Mouse (Mus musculus): ENCODE data around the gene Tuba1c.
"Not testable (repeated sequence)": the region's sequence is repeated elsewhere in the genome, so short reads cannot be mapped to it uniquely, and the experiment has no call there.

Gene Tuba1c

GRCm38 (mm10) chr15:99030585-99031387 is 1.1 kb downstream of the Tuba1c start:
- no peak for DNase-seq (ENCODE audit: low spot score in 2 of 2)

DNA sequence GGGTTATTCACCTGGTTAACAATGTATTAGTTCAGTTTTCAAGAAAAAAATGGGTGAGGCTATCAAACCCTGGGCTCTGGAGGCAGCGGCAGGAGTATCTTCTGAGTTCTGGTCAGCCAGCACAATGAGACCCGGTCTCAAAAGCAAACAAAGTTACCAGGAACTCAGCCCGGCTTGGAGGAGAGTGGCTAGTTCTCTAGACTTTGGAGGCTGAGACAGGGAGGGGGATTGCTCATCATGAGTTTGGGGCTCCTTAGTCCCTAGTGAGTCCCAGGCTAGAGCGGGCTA is 1.6 kb downstream of the Tuba1c start:
- no peak for DNase-seq (ENCODE audit: low spot score in 2 of 2)

- no peak for DNase-seq (ENCODE audit: low spot score in 2 of 2)
Measured at GRCm38 (mm10) chr15:99032041-99032725, 2.5 kb downstream of the Tuba1c start.

DNA sequence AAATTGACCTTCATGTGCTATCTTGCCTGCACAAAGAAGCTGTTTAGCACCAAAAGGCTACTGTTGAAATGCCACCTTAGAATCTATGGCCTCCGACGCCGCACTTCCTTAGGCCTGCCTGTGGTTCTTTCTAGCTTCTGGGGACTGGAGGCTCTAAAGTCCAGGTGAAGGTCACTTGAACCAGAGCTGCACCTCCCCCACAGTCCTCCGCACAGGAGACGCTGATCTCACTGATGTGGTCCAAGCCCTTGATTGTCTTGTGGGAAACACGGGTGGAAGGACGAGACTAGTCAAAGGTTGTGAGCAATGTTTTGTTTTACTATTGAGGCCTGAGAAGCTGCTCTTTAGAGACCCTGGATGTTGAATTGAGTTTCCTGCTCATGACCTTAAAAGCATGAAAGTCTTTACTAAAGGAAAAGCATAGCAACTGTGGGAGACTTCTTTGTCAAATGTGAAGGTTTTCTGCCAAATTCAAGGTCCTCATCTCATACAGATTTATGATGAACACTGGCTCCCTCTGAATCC is 3.1 kb downstream of the Tuba1c start:
- DNase-seq (ENCODE audit: low spot score in 2 of 2): no peak

GRCm38 (mm10) chr15:99033498-99034270 is 4.0 kb downstream of the Tuba1c start:
- no peak for DNase-seq (ENCODE audit: low spot score in 2 of 2)

GRCm38 (mm10) chr15:99035431-99035830 is 5.7 kb downstream of the Tuba1c start:
- DNase-seq (ENCODE audit: low spot score in 2 of 2): peak; percentile 41 to 42

- no peak for DNase-seq (ENCODE audit: low spot score in 2 of 2)
Measured at GRCm38 (mm10) chr15:99036249-99036905, 6.7 kb downstream of the Tuba1c start.

GRCm38 (mm10) chr15:99038025-99038424 is 8.3 kb downstream of the Tuba1c start:
- DNase-seq (ENCODE audit: low spot score in 2 of 2): no peak

- no peak for DNase-seq (ENCODE audit: low spot score in 2 of 2)
Measured at GRCm38 (mm10) chr15:99038797-99039196, 9.1 kb downstream of the Tuba1c start.

DNA sequence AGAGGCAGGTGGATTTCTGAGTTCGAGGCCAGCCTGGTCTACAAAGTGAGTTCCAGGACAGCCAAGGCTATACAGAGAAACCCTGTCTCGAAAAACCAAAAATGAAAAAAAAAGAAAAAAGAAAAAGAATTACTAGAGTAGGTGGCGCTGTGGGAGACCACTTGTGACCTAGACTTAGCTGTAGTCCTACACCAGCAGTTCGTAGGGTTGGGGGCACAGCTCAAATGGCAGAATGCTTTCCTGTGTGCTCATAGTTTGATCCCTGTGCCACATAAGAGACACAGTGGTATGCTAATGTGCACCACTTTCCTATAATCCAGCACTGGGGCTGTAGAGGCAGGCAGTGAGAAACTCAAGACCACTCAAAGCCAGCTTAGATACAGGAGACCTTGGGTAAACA is 9.6 kb downstream of the Tuba1c start:
- no peak for DNase-seq (ENCODE audit: low spot score in 2 of 2)

- no peak for DNase-seq (ENCODE audit: low spot score in 2 of 2)
Measured at GRCm38 (mm10) chr15:99039996-99040919, 10.6 kb downstream of the Tuba1c start.

DNA sequence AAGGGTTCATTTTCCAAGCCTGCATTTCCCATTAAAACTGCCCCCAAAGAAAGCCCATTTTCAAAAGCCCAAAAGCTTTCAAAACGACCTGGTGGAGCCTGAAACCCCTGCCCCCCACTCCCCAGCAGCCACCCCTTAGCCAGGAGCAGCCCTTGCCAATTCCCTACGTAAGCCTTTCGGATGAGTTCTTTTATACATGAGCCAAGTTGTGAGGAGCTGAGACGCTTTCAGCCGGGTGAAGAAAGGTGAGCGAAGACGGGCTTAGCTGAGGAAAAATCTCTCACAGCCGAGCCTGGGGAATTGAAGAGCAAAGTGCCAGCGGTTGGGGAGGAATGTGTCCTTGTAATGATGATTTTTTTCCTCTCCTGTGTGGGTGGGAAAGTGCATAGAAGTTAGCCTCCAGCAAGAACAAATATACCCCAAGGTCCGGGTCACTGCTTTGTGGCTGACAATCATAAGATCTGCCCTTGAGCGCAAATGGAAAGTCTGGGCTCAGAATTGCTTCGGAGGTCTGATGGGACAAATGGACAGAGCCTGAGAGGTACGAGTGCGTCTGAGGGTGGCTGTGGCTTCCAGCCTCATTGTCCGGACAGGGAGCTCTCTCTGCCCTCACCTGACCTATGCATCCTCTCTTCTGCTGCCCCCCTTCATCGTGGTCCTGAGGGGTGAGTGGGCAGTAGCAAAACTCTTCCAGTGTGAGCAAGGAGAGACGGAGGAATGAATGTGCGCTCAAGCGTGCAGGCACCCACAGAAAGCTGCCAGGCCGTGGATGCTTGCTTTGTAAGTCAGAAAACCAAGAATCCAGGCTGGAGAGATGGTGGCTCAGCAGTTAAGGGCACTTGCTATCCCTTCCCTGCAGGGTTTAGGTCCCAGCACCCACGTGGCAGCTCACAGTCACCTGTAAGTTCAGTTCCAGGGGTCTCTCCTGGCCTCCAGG is 11.5 kb downstream of the Tuba1c start:
- DNase-seq (ENCODE audit: low spot score in 2 of 2): no peak

DNA sequence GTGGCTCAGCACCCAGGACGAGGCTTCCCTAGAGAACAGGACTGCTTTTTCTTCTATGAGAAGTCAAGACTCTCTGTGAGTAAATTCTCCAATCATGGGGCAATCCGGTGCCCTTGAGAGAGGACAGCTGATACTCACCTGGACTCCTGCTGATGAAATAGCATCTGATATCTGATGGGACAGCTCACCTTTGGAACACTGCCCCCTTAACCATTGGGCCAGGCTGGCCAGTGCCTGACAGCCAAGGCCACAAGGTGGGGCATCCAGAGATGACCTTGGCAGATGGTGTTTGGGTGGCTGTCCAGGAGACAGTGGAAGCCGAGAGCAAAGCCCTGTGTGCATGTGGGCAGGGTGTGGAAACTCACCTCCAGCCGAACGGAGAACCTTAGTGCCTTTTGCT is 12.6 kb downstream of the Tuba1c start:
- no peak for DNase-seq (ENCODE audit: low spot score in 2 of 2)

DNA sequence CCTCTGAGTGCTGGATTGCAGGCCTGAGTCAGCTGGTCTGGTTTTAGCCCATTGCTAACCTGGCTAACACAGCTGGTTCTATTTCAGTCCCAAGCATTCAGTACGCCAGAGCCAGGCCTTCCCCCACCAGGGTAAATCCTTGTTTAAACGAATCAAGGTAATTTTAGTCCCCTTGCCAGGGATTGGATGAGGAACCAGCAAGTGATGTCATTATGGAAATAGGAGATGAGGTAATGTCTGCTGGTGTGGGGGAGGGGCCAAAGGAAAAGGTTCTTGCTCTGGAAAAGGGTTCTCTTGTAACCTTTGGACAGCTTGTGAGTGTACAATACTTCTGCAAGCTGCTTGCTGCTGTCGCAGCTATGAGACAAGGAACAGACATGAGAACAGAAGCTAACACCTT is 15.2 kb downstream of the Tuba1c start:
- DNase-seq (ENCODE audit: low spot score in 2 of 2): no peak

DNA sequence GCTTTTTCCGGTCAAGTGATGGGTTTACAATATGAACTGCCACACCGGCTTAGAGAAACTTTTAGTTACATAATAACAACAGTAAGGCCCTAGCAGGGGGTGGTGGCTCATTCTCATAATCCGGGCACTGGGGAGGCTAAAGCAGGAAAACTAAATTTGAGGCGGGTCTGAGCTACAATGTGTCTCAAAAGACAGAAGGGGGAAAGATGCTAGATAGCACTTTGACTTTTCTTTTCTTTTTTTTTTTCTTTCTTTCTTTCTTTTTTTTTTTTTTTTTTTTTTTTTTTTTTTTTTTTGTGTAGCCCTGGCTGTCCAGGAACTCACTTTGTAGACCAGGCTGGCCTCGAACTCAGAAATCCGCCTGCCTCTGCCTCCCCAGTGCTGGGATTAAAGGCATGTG is 16.0 kb downstream of the Tuba1c start:
- not testable (repeated sequence) for DNase-seq (ENCODE audit: low spot score in 2 of 2)

GRCm38 (mm10) chr15:99049473-99050253 is 20.0 kb downstream of the Tuba1c start:
- peak; percentile 71 to 72 for DNase-seq (ENCODE audit: low spot score in 2 of 2)

DNA sequence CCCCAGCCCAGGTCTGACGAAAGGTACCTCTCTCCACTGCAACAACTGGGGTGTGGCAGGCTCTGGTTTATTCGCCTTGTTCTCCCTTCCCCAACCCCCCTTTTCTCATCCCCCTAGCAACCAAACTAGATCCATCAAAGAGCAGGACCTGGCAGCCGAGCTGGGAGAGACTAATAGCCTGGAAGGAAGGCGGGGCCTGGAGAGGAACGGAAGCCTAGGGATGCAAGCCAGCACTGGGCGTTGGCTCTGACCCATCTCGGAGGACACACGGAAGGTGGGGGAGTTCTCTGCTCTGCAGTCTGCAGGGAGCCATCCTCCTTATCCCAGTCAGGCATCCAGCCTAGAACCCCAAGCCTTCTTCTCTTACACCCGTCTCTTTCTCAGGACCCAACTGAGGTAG is 23.7 kb downstream of the Tuba1c start:
- no peak for DNase-seq (ENCODE audit: low spot score in 2 of 2)

DNA sequence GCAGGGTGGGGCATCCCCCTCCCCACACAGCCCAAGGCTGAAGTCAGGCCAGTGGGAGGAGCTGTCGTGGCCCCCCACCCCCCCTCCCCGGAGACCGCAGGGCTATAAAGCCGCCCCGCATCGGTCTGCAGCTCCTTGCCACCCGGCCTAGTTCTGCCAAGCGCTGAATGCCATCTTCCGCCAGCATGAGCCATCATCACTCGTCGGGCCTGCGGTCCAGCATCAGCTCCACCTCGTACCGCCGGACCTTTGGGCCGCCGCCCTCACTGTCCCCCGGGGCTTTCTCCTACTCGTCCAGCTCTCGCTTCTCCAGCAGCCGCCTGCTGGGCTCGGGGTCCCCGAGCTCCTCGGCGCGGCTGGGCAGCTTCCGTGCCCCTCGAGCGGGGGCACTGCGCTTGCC is 25.3 kb downstream of the Tuba1c start, which contains the start of gene Prph:
Gene Prph, plus strand, starts transcription at position 135 of the 400 bp plus-strand sequence.
- no peak for DNase-seq (ENCODE audit: low spot score in 2 of 2)

GRCm38 (mm10) chr15:99055511-99055961 is 25.8 kb downstream of the Tuba1c start:
- DNase-seq (ENCODE audit: low spot score in 2 of 2): no peak
